ENCODE assay signal across 27 mouse cellular contexts in the genomic region with DNA sequence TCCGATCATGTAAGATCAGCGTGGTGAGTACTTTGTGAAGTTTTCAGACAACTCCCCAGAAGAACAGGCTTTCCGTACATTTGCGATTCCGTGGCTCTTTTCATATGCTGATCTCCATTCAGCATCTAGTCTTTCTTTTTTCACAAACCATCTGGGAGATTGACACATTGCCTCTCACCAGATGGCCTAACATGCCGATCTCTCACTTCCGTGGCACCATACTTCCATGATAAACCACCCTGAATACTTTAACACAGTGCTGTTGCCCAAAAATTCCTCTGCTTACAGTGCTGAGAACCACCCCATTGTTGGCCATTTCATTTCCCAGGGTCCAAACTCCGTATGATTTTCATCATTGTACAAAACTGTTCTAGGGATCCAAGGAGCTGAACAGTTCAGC. TPM values are rescaled to one million over a fixed set of nuclear protein-coding genes. Genes with fewer than 3 reads are reported as not detected.
DNase-seq lines count a peak whose midpoint lies in the region; ATAC-seq and TF ChIP-seq lines count a peak whose summit lies in the region.
"Had no signal": no experiment of that assay in that cellular context is flagged by ENCODE, and none has a peak within 500 bp of the region (broad histone marks: within the 10 kb centered on the region; RNA-seq: fewer than 3 reads in every experiment).

No protein-coding gene starts in this region.

- no peak for TF ChIP-seq CTCF in liver, postnatal 0 days (IDR thresholded peaks at IDR 0.05; ENCODE audit: low read depth)

- DNase-seq in R1 (ENCODE audit: low read depth, low spot score) = peak; percentile 19
- DNase-seq in layer of hippocampus, adult 8-10 months (ENCODE audit: low spot score in 2 of 2) = peak; percentile 43 to 57
- DNase-seq in thymus, postnatal 14 days = no peak
- no peak for DNase-seq in liver, postnatal 0 days
- DNase-seq: adrenal gland, adult 2 months; cerebellum, adult 2 months; cerebellum, postnatal 25 days; gastrocnemius, adult 2 months; heart, postnatal 4 days; kidney, adult 2 months; lung, adult 2 months; lung, postnatal 14 days; midbrain, embryonic 14.5 days; retina, postnatal 1 day; right cerebral cortex, postnatal 25 days; spleen, adult 18-20 months had no signal

- no peak overlapping the region for H3K4me2 ChIP-seq in hindbrain, embryonic 12.5 days (replicated peaks)
- H3K4me2 ChIP-seq in hindbrain, embryonic 13.5 days = no peak overlapping the region
- no peak overlapping the region for H3K4me2 ChIP-seq in forebrain, embryonic 12.5 days
- H3K4me2 ChIP-seq in liver, postnatal 0 days (ENCODE audit: low read depth, low read length) = no peak overlapping the region
- H3K4me2 ChIP-seq: embryonic facial prominence, embryonic 12.5 days; limb, embryonic 12.5 days; liver, embryonic 12.5 days; neural tube, embryonic 13.5 days had no signal

- H3K9ac ChIP-seq in hindbrain, embryonic 12.5 days = no peak overlapping the region
- H3K9ac ChIP-seq in hindbrain, embryonic 13.5 days = no peak overlapping the region
- H3K9ac ChIP-seq in forebrain, embryonic 12.5 days = no peak overlapping the region
- no peak overlapping the region for H3K9ac ChIP-seq in liver, postnatal 0 days (replicated peaks)
- H3K9ac ChIP-seq: embryonic facial prominence, embryonic 12.5 days; limb, embryonic 12.5 days; liver, embryonic 12.5 days; neural tube, embryonic 13.5 days had no signal

- no peaks in the 10 kb centered on the region for H3K27me3 ChIP-seq in hindbrain, embryonic 12.5 days
- H3K27me3 ChIP-seq in hindbrain, embryonic 13.5 days = no peaks in the 10 kb centered on the region
- no peaks in the 10 kb centered on the region for H3K27me3 ChIP-seq in forebrain, embryonic 12.5 days
- no peaks in the 10 kb centered on the region for H3K27me3 ChIP-seq in liver, postnatal 0 days (ENCODE audit: insufficient read depth, low read length)
- H3K27me3 ChIP-seq: embryonic facial prominence, embryonic 12.5 days; limb, embryonic 12.5 days; liver, embryonic 12.5 days; neural tube, embryonic 13.5 days had no signal

- ATAC-seq in hindbrain, embryonic 12.5 days (ENCODE audit: low FRiP score) = peak; percentile 59; the same call in 1 of the 2 replicates
- no peak for ATAC-seq in hindbrain, embryonic 13.5 days (ENCODE audit: low FRiP score)
- ATAC-seq in forebrain, embryonic 12.5 days (ENCODE audit: low FRiP score) = peak; percentile 33; the same call in 1 of the 2 replicates
- no peak for ATAC-seq in liver, postnatal 0 days
- ATAC-seq: inflammation-experienced regulatory T-cells, adult 6 months; liver, embryonic 12.5 days had no signal

- no peaks in the 10 kb centered on the region for H3K36me3 ChIP-seq in hindbrain, embryonic 12.5 days
- no peaks in the 10 kb centered on the region for H3K36me3 ChIP-seq in hindbrain, embryonic 13.5 days
- no peaks in the 10 kb centered on the region for H3K36me3 ChIP-seq in forebrain, embryonic 12.5 days (replicated peaks)
- H3K36me3 ChIP-seq in liver, postnatal 0 days (replicated peaks; ENCODE audit: insufficient read depth, low read length) = no peaks in the 10 kb centered on the region
- H3K36me3 ChIP-seq: embryonic facial prominence, embryonic 12.5 days; heart, embryonic 10.5 days; limb, embryonic 12.5 days; liver, embryonic 12.5 days; neural tube, embryonic 13.5 days had no signal

- H3K4me3 ChIP-seq in hindbrain, embryonic 12.5 days = no peak overlapping the region
- no peak overlapping the region for H3K4me3 ChIP-seq in hindbrain, embryonic 13.5 days
- no peak overlapping the region for H3K4me3 ChIP-seq in forebrain, embryonic 12.5 days (replicated peaks)
- no peak overlapping the region for H3K4me3 ChIP-seq in liver, postnatal 0 days (ENCODE audit: low read depth, low read length)
- H3K4me3 ChIP-seq: embryonic facial prominence, embryonic 12.5 days; erythroblast, embryonic 14.5 days; gastrocnemius, adult 2 months; heart, embryonic 10.5 days; limb, embryonic 12.5 days; liver, embryonic 12.5 days; neural tube, embryonic 13.5 days had no signal

- WGBS in hindbrain, embryonic 12.5 days = 52% methylated on average over 8 of the region's 8 CpGs
- WGBS in hindbrain, embryonic 13.5 days = 36% methylated on average over 8 of the region's 8 CpGs
- 55% methylated on average over 8 of the region's 8 CpGs for WGBS in forebrain, embryonic 12.5 days
- WGBS in liver, postnatal 0 days (ENCODE audit: insufficient replicate concordance) = 83% methylated on average over 8 of the region's 8 CpGs

- TF ChIP-seq EP300 in liver, postnatal 0 days (IDR thresholded peaks at IDR 0.05; ENCODE audit: low read depth) = no peak

- H3K9me3 ChIP-seq in hindbrain, embryonic 12.5 days (replicated peaks) = no peaks in the 10 kb centered on the region
- H3K9me3 ChIP-seq in hindbrain, embryonic 13.5 days = no peaks in the 10 kb centered on the region
- no peaks in the 10 kb centered on the region for H3K9me3 ChIP-seq in forebrain, embryonic 12.5 days
- no peaks in the 10 kb centered on the region for H3K9me3 ChIP-seq in liver, postnatal 0 days (ENCODE audit: low read length)
- H3K9me3 ChIP-seq: embryonic facial prominence, embryonic 12.5 days; heart, embryonic 10.5 days; limb, embryonic 12.5 days; liver, embryonic 12.5 days; neural tube, embryonic 13.5 days had no signal

- H3K27ac ChIP-seq in hindbrain, embryonic 12.5 days = no peak overlapping the region
- no peak overlapping the region for H3K27ac ChIP-seq in hindbrain, embryonic 13.5 days
- H3K27ac ChIP-seq in forebrain, embryonic 12.5 days = no peak overlapping the region
- H3K27ac ChIP-seq in liver, postnatal 0 days (ENCODE audit: low read depth) = no peak overlapping the region
- H3K27ac ChIP-seq: embryonic facial prominence, embryonic 12.5 days; gastrocnemius, adult 2 months; heart, embryonic 10.5 days; kidney, postnatal 0 days; limb, embryonic 12.5 days; liver, embryonic 12.5 days; neural tube, embryonic 13.5 days had no signal

- H3K4me1 ChIP-seq in hindbrain, embryonic 12.5 days = peaks cover 9% of the 10 kb centered on the region; the same call in 1 of the 2 replicates
- H3K4me1 ChIP-seq in hindbrain, embryonic 13.5 days (replicated peaks) = peaks cover 21% of the 10 kb centered on the region
- peaks cover 18% of the 10 kb centered on the region for H3K4me1 ChIP-seq in forebrain, embryonic 12.5 days
- no peaks in the 10 kb centered on the region for H3K4me1 ChIP-seq in liver, postnatal 0 days (ENCODE audit: insufficient read depth)
- H3K4me1 ChIP-seq: embryonic facial prominence, embryonic 12.5 days; heart, embryonic 10.5 days; limb, embryonic 12.5 days; liver, embryonic 12.5 days had no signal

RNA-seq across cellular contexts. Expression of a gene that starts 20.4 kb away (rescaled TPM):
- 26.1 and 28.1 TPM in 2 replicates for polyA plus RNA-seq in hindbrain, embryonic 12.5 days (2016; fragmentation: Nextera tagmentation; extraction: Ambion mirVana)
- polyA plus RNA-seq in hindbrain, embryonic 13.5 days (2015; fragmentation: Nextera tagmentation; extraction: Ambion mirVana) = 36.1 and 39.9 TPM in 2 replicates
- 23.2 and 26.4 TPM in 2 replicates for polyA plus RNA-seq in forebrain, embryonic 12.5 days (2016; fragmentation: Nextera tagmentation; extraction: Ambion mirVana)
- 10 to 100 TPM; 27.9 to 32.3 (median 30.0) TPM for total RNA-seq in layer of hippocampus, adult 8-10 months (2022)
- polyA plus RNA-seq in liver, postnatal 0 days (2015; fragmentation: Nextera tagmentation; extraction: Ambion mirVana) = 0.75 and 0.86 TPM in 2 replicates
- polyA plus RNA-seq: erythroblast, embryonic 14.5 days had no signal

Comparison
In these comparisons a context has a peak if more than half of its experiments do, and no peak if none do; other contexts are left out.
1. ATAC-seq: peak in hindbrain, embryonic 12.5 days (single experiment) and forebrain, embryonic 12.5 days (single experiment); none in hindbrain, embryonic 13.5 days (single experiment) and liver, postnatal 0 days (single experiment).
2. DNase-seq: peak in R1 (single experiment) and layer of hippocampus, adult 8-10 months (2 of 2); none in thymus, postnatal 14 days (single experiment) and liver, postnatal 0 days (single experiment).
3. RNA of a gene that starts 20.4 kb away (polyA plus RNA-seq): 36.1 to 39.9 TPM in hindbrain, embryonic 13.5 days, 26.1 to 28.1 TPM in hindbrain, embryonic 12.5 days and 23.2 to 26.4 TPM in forebrain, embryonic 12.5 days; 0.75 to 0.86 TPM in liver, postnatal 0 days; every median in the first group is over 10 times any median in the second.